18 mouse cellular contexts compared by ENCODE assay signal in genomic region chr7:130553321-130553720, GRCm38 (mm10). TPM values are rescaled to one million over a fixed set of nuclear protein-coding genes. Genes with fewer than 3 reads are reported as not detected.
DNase-seq lines count a peak whose midpoint lies in the region; ATAC-seq and TF ChIP-seq lines count a peak whose summit lies in the region.
"Had no signal": no experiment of that assay in that cellular context is flagged by ENCODE, and none has a peak within 500 bp of the region (broad histone marks: within the 10 kb centered on the region; RNA-seq: fewer than 3 reads in every experiment).

No protein-coding gene starts in this region.

- peaks cover 16% of the 10 kb centered on the region; the same call in 1 of the 2 replicates for H3K4me1 ChIP-seq in embryonic facial prominence, embryonic 13.5 days
- peaks cover 14% of the 10 kb centered on the region for H3K4me1 ChIP-seq in embryonic facial prominence, embryonic 10.5 days
- H3K4me1 ChIP-seq in lung, postnatal 0 days (ENCODE audit: insufficient read depth, low read depth, low read length) = no peaks in the 10 kb centered on the region
- H3K4me1 ChIP-seq: neural tube, embryonic 15.5 days had no signal

- TF ChIP-seq CTCF in lung, postnatal 0 days (IDR thresholded peaks at IDR 0.05) = no peak

- TF ChIP-seq EP300 in lung, postnatal 0 days (IDR thresholded peaks at IDR 0.05) = no peak

- ATAC-seq in embryonic facial prominence, embryonic 13.5 days (ENCODE audit: insufficient number of reproducible peaks, insufficient read depth, low FRiP score, low TSS enrichment, low read depth) = no peak
- ATAC-seq in lung, postnatal 0 days = no peak
- ATAC-seq: forebrain, embryonic 16.5 days had no signal

- H3K4me2 ChIP-seq in embryonic facial prominence, embryonic 13.5 days = no peak overlapping the region
- H3K4me2 ChIP-seq in lung, postnatal 0 days (replicated peaks; ENCODE audit: low read depth, low read length) = no peak overlapping the region
- H3K4me2 ChIP-seq: embryonic facial prominence, embryonic 12.5 days; hindbrain, embryonic 12.5 days; liver, embryonic 11.5 days; neural tube, embryonic 15.5 days had no signal

- 45% methylated on average over 4 of the region's 4 CpGs for WGBS in embryonic facial prominence, embryonic 13.5 days
- 66% methylated on average over 4 of the region's 4 CpGs for WGBS in embryonic facial prominence, embryonic 10.5 days
- WGBS in lung, postnatal 0 days = 73% methylated on average over 4 of the region's 4 CpGs

- no peak overlapping the region for H3K9ac ChIP-seq in embryonic facial prominence, embryonic 13.5 days
- H3K9ac ChIP-seq in lung, postnatal 0 days (replicated peaks; ENCODE audit: low read depth) = no peak overlapping the region
- H3K9ac ChIP-seq: embryonic facial prominence, embryonic 12.5 days; hindbrain, embryonic 12.5 days; neural tube, embryonic 15.5 days had no signal

- H3K27me3 ChIP-seq in embryonic facial prominence, embryonic 13.5 days = no peaks in the 10 kb centered on the region
- H3K27me3 ChIP-seq in embryonic facial prominence, embryonic 10.5 days (replicated peaks; ENCODE audit: low read depth, poor library complexity, severe bottlenecking) = peaks cover under 1% of the 10 kb centered on the region; the same call in 1 of the 2 replicates
- H3K27me3 ChIP-seq in lung, postnatal 0 days (replicated peaks; ENCODE audit: insufficient read depth, low read length) = no peaks in the 10 kb centered on the region
- H3K27me3 ChIP-seq: embryonic facial prominence, embryonic 12.5 days; hindbrain, embryonic 12.5 days; neural tube, embryonic 15.5 days had no signal

- H3K9me3 ChIP-seq in embryonic facial prominence, embryonic 13.5 days = no peaks in the 10 kb centered on the region
- H3K9me3 ChIP-seq in embryonic facial prominence, embryonic 10.5 days = no peaks in the 10 kb centered on the region
- no peaks in the 10 kb centered on the region for H3K9me3 ChIP-seq in lung, postnatal 0 days (ENCODE audit: low read length)
- H3K9me3 ChIP-seq: embryonic facial prominence, embryonic 12.5 days; G1E; hindbrain, embryonic 12.5 days; neural tube, embryonic 15.5 days had no signal

- H3K36me3 ChIP-seq in embryonic facial prominence, embryonic 13.5 days = no peaks in the 10 kb centered on the region
- no peaks in the 10 kb centered on the region for H3K36me3 ChIP-seq in embryonic facial prominence, embryonic 10.5 days (replicated peaks)
- H3K36me3 ChIP-seq in lung, postnatal 0 days (ENCODE audit: insufficient read depth, low read length) = no peaks in the 10 kb centered on the region
- H3K36me3 ChIP-seq: embryonic facial prominence, embryonic 12.5 days; G1E; hindbrain, embryonic 12.5 days; neural tube, embryonic 15.5 days had no signal

- DNase-seq in embryonic facial prominence, embryonic 10.5 days (ENCODE audit: low spot score) = no peak
- peak; percentile 17 for DNase-seq in 3T3-L1 (ENCODE audit: low read depth, low spot score)
- peak; percentile 60 to 74 for DNase-seq in cerebellum, adult 18-20 months
- DNase-seq in cerebellum, postnatal 36 days = peak; percentile 57 to 63
- no peak for DNase-seq in lung, postnatal 0 days (ENCODE audit: low spot score)
- no peak for DNase-seq in kidney, adult 8-10 months
- DNase-seq: adrenal gland, postnatal 14 days; midbrain, embryonic 14.5 days; right cerebral cortex, postnatal 4 days; thymus, postnatal 25 days had no signal

- peak overlapping the region; percentile 40; the same call in 1 of the 2 replicates for H3K27ac ChIP-seq in embryonic facial prominence, embryonic 13.5 days
- H3K27ac ChIP-seq in embryonic facial prominence, embryonic 10.5 days (replicated peaks) = no peak overlapping the region
- H3K27ac ChIP-seq in lung, postnatal 0 days (ENCODE audit: low read length) = no peak overlapping the region
- H3K27ac ChIP-seq: embryonic facial prominence, embryonic 12.5 days; hindbrain, embryonic 12.5 days; neural tube, embryonic 15.5 days had no signal

- no peak overlapping the region for H3K4me3 ChIP-seq in embryonic facial prominence, embryonic 13.5 days
- no peak overlapping the region for H3K4me3 ChIP-seq in embryonic facial prominence, embryonic 10.5 days
- H3K4me3 ChIP-seq in lung, postnatal 0 days (ENCODE audit: low read depth, low read length) = no peak overlapping the region
- H3K4me3 ChIP-seq: embryonic facial prominence, embryonic 12.5 days; hindbrain, embryonic 12.5 days; megakaryocyte, embryonic 14.5 days; neural tube, embryonic 15.5 days had no signal

RNA-seq across cellular contexts. Expression of gene Nsmce4a, which starts 19.6 kb away (rescaled TPM):
- 161 and 171 TPM in 2 replicates for polyA plus RNA-seq in embryonic facial prominence, embryonic 13.5 days (2015; fragmentation: Nextera tagmentation; extraction: Ambion mirVana)
- 196 and 197 TPM in 2 replicates for polyA plus RNA-seq in embryonic facial prominence, embryonic 10.5 days (2016; fragmentation: Nextera tagmentation; extraction: Ambion mirVana)
- 101 and 108 TPM in 2 replicates for polyA plus RNA-seq in lung, postnatal 0 days (2015; fragmentation: Nextera tagmentation; extraction: Ambion mirVana)

RNA-seq across cellular contexts. Expression of gene Tacc2, which starts 23.9 kb away (rescaled TPM):
- 42.0 and 43.8 TPM in 2 replicates for polyA plus RNA-seq in embryonic facial prominence, embryonic 13.5 days (2015; fragmentation: Nextera tagmentation; extraction: Ambion mirVana)
- 44.0 and 49.6 TPM in 2 replicates for polyA plus RNA-seq in embryonic facial prominence, embryonic 10.5 days (2016; fragmentation: Nextera tagmentation; extraction: Ambion mirVana)
- 18.9 and 19.8 TPM in 2 replicates for polyA plus RNA-seq in lung, postnatal 0 days (2015; fragmentation: Nextera tagmentation; extraction: Ambion mirVana)
- polyA plus RNA-seq: G1E had no signal

RNA-seq across cellular contexts. Expression of gene Ate1, which starts 33.2 kb away (rescaled TPM):
- polyA plus RNA-seq in embryonic facial prominence, embryonic 13.5 days (2015; fragmentation: Nextera tagmentation; extraction: Ambion mirVana) = 56.3 and 72.3 TPM in 2 replicates
- polyA plus RNA-seq in embryonic facial prominence, embryonic 10.5 days (2016; fragmentation: Nextera tagmentation; extraction: Ambion mirVana) = 48.0 and 56.9 TPM in 2 replicates
- 69.5 and 78.2 TPM in 2 replicates for polyA plus RNA-seq in lung, postnatal 0 days (2015; fragmentation: Nextera tagmentation; extraction: Ambion mirVana)

Comparison
In these comparisons a context has a peak if more than half of its experiments do, and no peak if none do; other contexts are left out.
1. DNase-seq: peak in 3T3-L1 (single experiment), cerebellum, adult 18-20 months (2 of 2) and cerebellum, postnatal 36 days (2 of 2); none in embryonic facial prominence, embryonic 10.5 days (single experiment), lung, postnatal 0 days (single experiment) and kidney, adult 8-10 months (0 of 2).